Mouse (Mus musculus) hindbrain, embryonic 15.5 days (tissue): ENCODE data around the gene D8Ertd738e. TPM values are rescaled to one million over a fixed set of nuclear protein-coding genes. Genes with fewer than 3 reads are reported as not detected.

Source experiments
- ATAC-seq: fragments of 200-750 bp; cut with Nextera tagmentation; 2 replicates; pipeline ENCODE4 v1.8.0; 2017; ENCODE audit warnings: low read depth, moderate number of reproducible peaks, moderate TSS enrichment; ENCODE audit not compliant: low FRiP score
- H3K27ac ChIP-seq: fragments of 300-500 bp; sonication (generic); replicated peaks from 2 replicates; pipeline ENCODE4 v1.5.1; 2015; ENCODE audit warnings: mild to moderate bottlenecking, inconsistent platforms
- H3K27me3 ChIP-seq: fragments of 300-500 bp; sonication (generic); 2 replicates; pipeline ENCODE4 v1.6.1; 2015; ENCODE audit warnings: control low read depth, inconsistent platforms
- H3K36me3 ChIP-seq: fragments of 300-500 bp; sonication (generic); 2 replicates; pipeline ENCODE4 v1.6.1; 2015; ENCODE audit warnings: control low read depth, inconsistent platforms
- H3K4me1 ChIP-seq: fragments of 300-500 bp; sonication (generic); replicated peaks from 2 replicates; pipeline ENCODE4 v1.6.1; 2015; ENCODE audit warnings: control low read depth, inconsistent platforms
- H3K4me2 ChIP-seq: fragments of 300-500 bp; sonication (generic); 2 replicates; pipeline ENCODE4 v1.6.1; 2015; ENCODE audit warnings: moderate library complexity, mild to moderate bottlenecking, inconsistent platforms
- H3K4me3 ChIP-seq: fragments of 300-500 bp; sonication (generic); 2 replicates; pipeline ENCODE4 v1.5.1; 2015; ENCODE audit warnings: mild to moderate bottlenecking, inconsistent platforms
- H3K9ac ChIP-seq: fragments of 300-500 bp; sonication (generic); 2 replicates; pipeline ENCODE4 v1.6.1; 2015; ENCODE audit warnings: inconsistent platforms
- H3K9me3 ChIP-seq: fragments of 300-500 bp; sonication (generic); 2 replicates; pipeline ENCODE4 v1.6.1; 2016; ENCODE audit warnings: control low read depth, inconsistent platforms
- WGBS: fragments of 180-500 bp; shearing (Covaris S2); methylation state at CpG from one replicate; pipeline ENCODE4 v1.1.7; 2015; 5-methylcytosine and 5-hydroxymethylcytosine counted together
- microRNA counts: library from miRNA; unstranded; fragments of <30 nt; microRNA quantifications from one replicate; lab custom pipeline; 2016
- microRNA-seq: library from miRNA; unstranded; fragments of <30 nt; microRNA quantifications from one replicate; pipeline ENCODE4, GENCODE M21; 2016
- polyA plus RNA-seq: library from polyadenylated mRNA; unstranded; fragments of >200 nt; fragmentation: Nextera tagmentation; extraction: Ambion mirVana; gene quantifications from 2 replicates; pipeline ENCODE4 v1.2.1, GENCODE M21; 2015

Gene D8Ertd738e
- polyA plus RNA-seq, 1 experiment from 2014 or later = 245 TPM

- WGBS = 10% methylated on average over 65 of the region's 70 CpGs
- ATAC-seq = no peak; the same call in 1 of the 2 replicates
Observed at GRCm38 (mm10) chr8:84200652-84201544, 48.6 kb downstream of the D8Ertd738e start.

DNA sequence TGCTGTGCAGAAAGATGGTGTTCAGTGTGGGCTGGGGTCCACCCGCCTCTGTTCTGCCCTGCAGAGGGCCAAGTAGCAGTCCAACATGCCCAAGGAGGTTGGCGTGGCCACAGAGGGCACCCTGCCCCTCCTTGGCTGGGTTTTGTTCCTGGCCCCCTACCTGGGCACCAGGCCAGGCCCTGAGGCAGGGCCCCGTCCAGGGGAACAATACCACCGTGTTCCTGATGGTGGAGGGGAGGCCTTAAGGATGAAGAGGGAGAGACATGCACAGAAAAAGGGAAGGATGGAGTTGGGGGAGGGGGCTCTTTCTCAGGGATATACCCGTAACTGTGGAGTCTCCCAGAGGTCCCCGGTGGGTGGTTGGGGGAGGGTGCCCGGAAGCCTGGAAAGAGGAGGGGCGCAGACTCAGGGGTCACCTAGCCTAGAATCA, 49.4 kb downstream of the D8Ertd738e start:
- WGBS = 19% methylated on average over 8 of the region's 8 CpGs
- Histone ChIP-seq H3K4me3 (peak overlapping the region; percentile 45; the same call in 1 of the 2 replicates), H3K27me3 (0 out of 2 replicates have a peak, but pooled peaks cover 3% of the 10 kb centered on the region), H3K4me1 (peaks cover 67% of the 10 kb centered on the region), H3K9ac (peak overlapping the region; percentile 38; the same call in 1 of the 2 replicates), H3K4me2 (peak overlapping the region; percentile 81), H3K36me3 (no peaks in the 10 kb centered on the region), H3K27ac (peak overlapping the region; percentile 75), H3K9me3 (no peaks in the 10 kb centered on the region)
- no peak; the same call in 1 of the 2 replicates for ATAC-seq

More at GRCm38 (mm10) chr8:84200652-84201544, 48.6 kb downstream of the D8Ertd738e start:
- Histone ChIP-seq H3K36me3 (no peaks in the 10 kb centered on the region), H3K27ac (peak overlapping the region; percentile 75), H3K4me3 (peak overlapping the region; percentile 45), H3K9me3 (no peaks in the 10 kb centered on the region), H3K4me2 (peak overlapping the region; percentile 81), H3K9ac (peak overlapping the region; percentile 38), H3K4me1 (peaks cover 67% of the 10 kb centered on the region), H3K27me3 (0 out of 2 replicates have a peak, but pooled peaks cover 3% of the 10 kb centered on the region)

- Histone ChIP-seq H3K27ac (peak overlapping the region; percentile 78), H3K4me2 (no peak overlapping the region), H3K36me3 (no peaks in the 10 kb centered on the region)
Observed at GRCm38 (mm10) chr8:84199348-84200125, 50.0 kb downstream of the D8Ertd738e start.

DNA sequence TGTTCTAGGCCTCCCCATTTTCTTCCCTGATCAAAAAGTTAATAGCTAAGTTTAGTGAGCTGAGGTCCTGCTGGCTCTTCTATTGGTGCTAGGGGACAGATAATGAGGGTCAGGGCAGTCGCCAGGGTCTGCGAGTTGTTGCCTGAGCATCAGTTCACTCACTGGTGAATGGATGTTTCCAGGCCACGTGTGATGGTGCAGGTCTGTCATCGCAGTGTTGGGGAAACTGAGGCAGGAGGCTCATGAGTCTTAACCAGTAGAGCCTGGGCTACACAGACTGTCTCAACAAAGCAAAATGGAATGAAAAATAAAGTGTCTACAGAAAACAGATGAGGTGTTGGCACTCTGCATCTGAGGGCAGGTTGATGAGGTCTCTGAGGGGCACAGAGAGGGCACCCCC, 50.6 kb downstream of the D8Ertd738e start:
- Histone ChIP-seq H3K4me1 (peaks cover 62% of the 10 kb centered on the region), H3K9ac (no peak overlapping the region), H3K27ac (peak overlapping the region; percentile 78), H3K4me2 (peak overlapping the region; percentile 73), H3K36me3 (no peaks in the 10 kb centered on the region), H3K9me3 (no peaks in the 10 kb centered on the region), H3K4me3 (no peak overlapping the region), H3K27me3 (0 out of 2 replicates have a peak, but pooled peaks cover 3% of the 10 kb centered on the region)
- no peak for ATAC-seq
- 20% methylated on average over 4 of the region's 4 CpGs for WGBS

More at GRCm38 (mm10) chr8:84199348-84200125, 50.0 kb downstream of the D8Ertd738e start:
- ATAC-seq = no peak
- H3K9me3 ChIP-seq = no peaks in the 10 kb centered on the region
- H3K9ac ChIP-seq = no peak overlapping the region
- peaks cover 67% of the 10 kb centered on the region for H3K4me1 ChIP-seq
- H3K27me3 ChIP-seq = 0 out of 2 replicates have a peak, but pooled peaks cover 3% of the 10 kb centered on the region
- no peak overlapping the region for H3K4me3 ChIP-seq
- 57% methylated on average over 11 of the region's 11 CpGs for WGBS

- Histone ChIP-seq H3K4me2 (peak overlapping the region; percentile 73), H3K4me3 (peak overlapping the region; percentile 47), H3K27me3 (0 out of 2 replicates have a peak, but pooled peaks cover 3% of the 10 kb centered on the region), H3K27ac (peak overlapping the region; percentile 78), H3K4me1 (peaks cover 55% of the 10 kb centered on the region), H3K9ac (peak overlapping the region; percentile 23), H3K9me3 (no peaks in the 10 kb centered on the region), H3K36me3 (no peaks in the 10 kb centered on the region)
- 3% methylated on average over 30 of the region's 30 CpGs for WGBS
- ATAC-seq = peak; percentile 71
Observed at GRCm38 (mm10) chr8:84197922-84198774, 51.4 kb downstream of the D8Ertd738e start.

DNA sequence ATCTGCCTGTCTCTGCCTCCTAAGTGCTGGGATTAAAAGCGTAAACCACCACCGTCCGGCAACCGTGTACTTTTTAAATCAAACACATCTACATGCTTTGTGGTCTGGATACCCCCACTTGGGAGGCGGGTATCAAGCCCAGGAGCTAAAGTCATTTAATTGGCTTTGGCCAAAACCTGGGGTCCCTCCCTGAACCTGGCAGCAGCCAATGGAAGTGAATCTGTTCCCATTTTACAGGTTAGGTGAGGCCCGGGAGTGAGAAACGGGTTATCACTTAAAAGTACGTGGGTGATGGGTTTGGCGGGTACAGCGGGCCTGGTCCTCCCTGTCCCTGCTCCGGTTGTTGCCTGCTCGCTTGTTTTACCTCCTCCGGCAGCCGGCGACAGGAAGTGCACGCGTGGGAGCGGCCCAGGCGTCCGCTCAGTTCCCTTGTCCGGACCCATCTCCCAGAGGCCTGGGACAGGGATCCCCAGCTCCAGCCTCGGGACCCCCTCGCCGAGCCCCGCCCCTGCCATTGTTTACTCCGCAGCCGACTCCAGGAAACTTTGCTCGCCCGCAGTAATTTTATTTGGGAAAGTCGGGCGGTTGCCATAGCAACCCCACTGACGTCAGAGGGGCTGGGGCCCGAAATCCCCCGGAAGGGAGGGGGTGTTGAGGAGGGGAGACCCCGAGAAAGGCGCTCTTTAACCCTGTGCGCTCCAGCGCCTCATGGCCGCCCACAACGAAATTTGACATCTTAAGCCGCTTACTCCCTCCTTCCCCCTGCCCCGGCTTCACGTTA, 52.2 kb downstream of the D8Ertd738e start:
- Histone ChIP-seq H3K4me2 (peak overlapping the region; percentile 73), H3K36me3 (no peaks in the 10 kb centered on the region), H3K9me3 (no peaks in the 10 kb centered on the region), H3K4me3 (peak overlapping the region; percentile 47), H3K9ac (peak overlapping the region; percentile 23; the same call in 1 of the 2 replicates), H3K27ac (peak overlapping the region; percentile 78), H3K27me3 (0 out of 2 replicates have a peak, but pooled peaks cover 3% of the 10 kb centered on the region), H3K4me1 (peaks cover 53% of the 10 kb centered on the region)
- ATAC-seq = peak; percentile 29
- 3% methylated on average over 43 of the region's 43 CpGs for WGBS

MicroRNAs encoded within 50 kb of the gene (microRNA counts, 519-probe panel; counts per million panel counts)
- microRNA mmu-miR-23a (lab: Ali Mortazavi, UCI) (3,558 counts per million, percentile 73 among the panel's probes with 10 or more counts), microRNA mmu-miR-27a (lab: Ali Mortazavi, UCI) (3,744 counts per million, percentile 79 among the panel's probes with 10 or more counts)

Small RNAs within 50 kb of the gene (microRNA-seq; reads per million reads assigned to microRNA genes)
- gene Mir23a (6,024 reads per million, percentile 93 among the genes with 10 or more reads in this experiment), gene Mir24-2 (not detected), gene Mir27a (46.4 reads per million, percentile 42 among the genes with 10 or more reads in this experiment), gene Mir3074-2 (not detected)

Other genes starting within 250 kb of the D8Ertd738e start
- gene 1700067K01Rik, start 248.2 kb downstream of the D8Ertd738e start, polyA plus RNA-seq = 0.47 and 0.75 TPM in 2 replicates
- gene 2210011C24Rik, start 237.5 kb downstream of the D8Ertd738e start, polyA plus RNA-seq = 0.41 and 0.70 TPM in 2 replicates
- gene Palm3, start 228.2 kb downstream of the D8Ertd738e start, polyA plus RNA-seq = 8.6 and 8.8 TPM in 2 replicates
- 0.69 and 0.97 TPM in 2 replicates for gene Il27ra, start 207.1 kb downstream of the D8Ertd738e start, polyA plus RNA-seq
- gene Rln3, start 204.7 kb downstream of the D8Ertd738e start, polyA plus RNA-seq = 0.51 and 1.2 TPM in 2 replicates
- 0.92 and 1.4 TPM in 2 replicates for gene Gm10643, start 184.6 kb downstream of the D8Ertd738e start, polyA plus RNA-seq
- gene Rfx1, start 182.9 kb downstream of the D8Ertd738e start, polyA plus RNA-seq = 9.4 and 11.2 TPM in 2 replicates
- gene Dcaf15, start 145.0 kb downstream of the D8Ertd738e start, polyA plus RNA-seq = 19.0 and 22.6 TPM in 2 replicates
- 0.35 and 0.44 TPM in 2 replicates for gene Podnl1, start 123.7 kb downstream of the D8Ertd738e start, polyA plus RNA-seq
- 41.5 and 47.1 TPM in 2 replicates for gene Cc2d1a, start 101.8 kb downstream of the D8Ertd738e start, polyA plus RNA-seq
- 2.3 and 2.8 TPM in 2 replicates for gene 4930432K21Rik, start 101.7 kb downstream of the D8Ertd738e start, polyA plus RNA-seq
- 8.0 and 8.7 TPM in 2 replicates for gene Nanos3, start 64.5 kb downstream of the D8Ertd738e start, polyA plus RNA-seq
- gene Zswim4, start 12.7 kb downstream of the D8Ertd738e start, polyA plus RNA-seq = 23.3 and 24.9 TPM in 2 replicates
- 45.6 and 48.4 TPM in 2 replicates for gene Mri1, start 7.6 kb upstream of the D8Ertd738e start, polyA plus RNA-seq
- gene Ccdc130, start 20.7 kb upstream of the D8Ertd738e start, polyA plus RNA-seq = 23.4 and 24.6 TPM in 2 replicates
- gene Cacna1a, start 138.7 kb upstream of the D8Ertd738e start, polyA plus RNA-seq = 22.0 and 22.3 TPM in 2 replicates